Mouse (Mus musculus) B cell, adult 62 days (primary cell): Measurements from ENCODE around the gene Nop16. TPM values are rescaled to one million over a fixed set of nuclear protein-coding genes. Genes with fewer than 3 reads are reported as not detected.

Experiments
- total RNA-seq: library from RNA; stranded (reverse); gene quantifications from 4 replicates; pipeline ENCODE4 v1.2.4, GENCODE M21; 2023

The Nop16 gene
- total RNA-seq: 15.0 to 25.6 TPM (median 18.9 TPM) in 4 replicates

DNA sequence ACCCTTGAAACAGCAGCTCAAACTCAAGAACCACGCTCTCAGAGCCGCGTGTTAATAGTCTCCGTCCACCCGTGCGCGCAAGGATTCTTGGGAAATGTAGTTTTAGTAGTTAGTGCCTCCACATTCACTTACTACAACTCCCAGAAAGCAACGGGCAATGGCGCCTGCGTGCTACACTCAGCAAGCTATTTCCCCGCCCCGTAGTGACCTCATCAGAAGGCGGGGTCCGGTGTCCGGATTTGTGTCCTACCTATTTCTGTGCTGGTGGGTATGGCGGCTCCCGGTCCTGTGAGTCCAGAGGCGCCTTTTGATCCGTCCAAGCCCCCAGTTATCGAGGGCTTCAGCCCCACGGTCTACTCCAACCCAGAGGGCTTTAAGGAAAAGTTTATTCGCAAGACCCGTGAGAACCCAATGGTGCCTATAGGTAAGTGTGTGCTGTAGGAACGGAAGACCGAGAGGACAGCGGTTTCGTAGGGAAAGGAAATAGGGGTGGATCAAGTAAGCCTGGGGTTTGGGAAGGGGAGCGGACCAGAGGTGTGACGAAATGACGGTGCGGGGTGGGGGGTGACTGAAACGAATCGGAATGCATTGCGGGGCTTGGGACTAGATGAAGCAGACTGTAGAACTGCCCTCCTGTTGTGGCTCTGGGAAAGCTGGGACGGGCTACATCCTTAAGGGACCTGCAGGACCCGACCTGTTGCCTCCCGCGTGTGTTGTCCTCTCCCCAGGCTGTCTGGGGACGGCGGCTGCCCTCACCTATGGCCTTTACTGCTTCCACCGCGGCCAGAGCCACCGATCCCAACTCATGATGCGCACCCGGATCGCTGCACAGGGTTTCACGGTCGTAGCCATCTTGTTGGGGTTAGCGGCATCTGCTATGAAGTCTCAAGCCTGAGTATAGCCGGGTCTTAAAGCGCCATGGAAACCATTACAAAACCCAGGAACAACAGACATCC, at the start of gene Nop16, which contains the start of gene Higd2a:
TSS of gene Nop16 (minus strand) at position 95 of the 956 bp plus-strand sequence.
TSS of gene Higd2a (plus strand) at position 212 of the 956 bp plus-strand sequence.

DNA sequence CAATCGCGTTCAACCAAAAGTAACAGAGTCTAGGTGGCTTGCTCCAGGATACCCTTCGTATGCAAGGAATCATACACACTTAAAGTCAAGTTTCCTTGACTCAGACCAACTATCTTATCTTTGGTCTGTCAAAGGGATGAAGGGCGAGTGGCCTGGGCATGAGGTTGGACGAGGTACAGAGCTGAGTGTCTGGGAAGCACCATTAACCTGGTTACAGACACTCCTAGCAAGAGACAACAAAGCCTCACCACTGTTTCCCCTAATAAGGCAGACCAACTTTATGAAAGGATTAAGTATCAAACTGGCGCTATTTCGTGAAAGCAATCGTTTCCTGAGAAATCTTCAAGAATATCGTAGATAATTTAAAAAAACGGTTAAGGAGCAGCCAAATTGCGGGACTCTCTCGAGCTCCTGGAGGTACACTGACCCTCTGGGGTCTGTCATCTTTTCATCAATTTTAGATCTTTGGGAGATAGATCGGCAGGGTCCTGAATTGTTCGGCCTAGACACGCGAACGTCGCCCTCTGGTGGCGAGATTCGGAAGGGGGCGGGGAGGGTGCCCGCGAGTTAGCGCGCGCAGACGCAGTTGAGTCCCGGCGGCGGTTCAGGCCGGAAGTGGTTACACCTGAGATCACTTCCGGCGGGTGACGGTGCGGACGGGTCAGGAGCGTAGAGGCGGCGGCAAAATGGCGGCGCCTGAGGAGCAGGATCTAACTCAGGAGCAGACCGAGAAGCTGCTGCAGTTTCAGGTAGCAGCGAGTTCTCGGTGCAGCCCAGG, 31.5 kb upstream of the Nop16 start, which contains the start of gene Faf2:
TSS of gene Faf2 (plus strand) at position 630 of the 778 bp plus-strand sequence.

DNA sequence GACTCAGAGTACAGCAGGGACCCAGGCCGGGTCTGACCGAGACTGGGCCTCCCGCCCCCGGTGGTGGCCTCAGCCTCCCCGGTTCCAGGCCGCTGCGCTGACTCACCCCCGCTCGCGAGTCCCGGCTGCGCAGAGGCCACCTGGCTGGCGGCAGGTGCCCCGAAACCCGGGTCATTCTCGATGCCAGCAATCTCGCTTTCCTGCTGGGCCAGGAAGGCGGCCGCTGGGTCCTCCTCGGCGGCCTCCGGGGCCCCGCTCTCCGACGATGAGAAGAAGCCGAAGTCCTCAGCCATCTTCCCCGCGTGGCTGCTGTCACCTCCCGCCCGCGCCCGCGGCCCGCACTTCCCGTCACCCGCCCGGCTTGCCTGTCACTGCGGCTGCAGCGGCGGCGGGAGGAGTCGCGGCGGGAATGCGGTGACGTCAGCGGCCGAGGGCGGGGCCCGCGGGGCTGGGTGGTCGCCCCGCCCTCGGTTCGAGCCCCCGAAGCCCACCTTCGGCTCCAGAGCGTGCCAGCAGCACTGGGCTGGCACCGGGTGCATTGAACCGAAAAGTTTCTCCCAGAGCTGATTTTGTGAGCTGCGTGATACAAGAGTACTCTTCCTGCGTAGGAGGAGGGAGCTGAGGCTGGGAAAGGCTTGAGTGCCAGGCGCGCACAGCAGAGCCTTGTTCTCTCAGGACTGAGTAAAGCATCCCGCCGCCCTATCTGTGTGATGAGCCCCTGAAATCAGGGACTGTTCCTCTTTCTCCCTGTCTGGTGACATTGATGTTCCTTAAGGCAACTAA, 21.3 kb upstream of the Nop16 start, which contains the start of gene Cltb:
TSS of gene Cltb (minus strand) at position 373 of the 783 bp plus-strand sequence.

DNA sequence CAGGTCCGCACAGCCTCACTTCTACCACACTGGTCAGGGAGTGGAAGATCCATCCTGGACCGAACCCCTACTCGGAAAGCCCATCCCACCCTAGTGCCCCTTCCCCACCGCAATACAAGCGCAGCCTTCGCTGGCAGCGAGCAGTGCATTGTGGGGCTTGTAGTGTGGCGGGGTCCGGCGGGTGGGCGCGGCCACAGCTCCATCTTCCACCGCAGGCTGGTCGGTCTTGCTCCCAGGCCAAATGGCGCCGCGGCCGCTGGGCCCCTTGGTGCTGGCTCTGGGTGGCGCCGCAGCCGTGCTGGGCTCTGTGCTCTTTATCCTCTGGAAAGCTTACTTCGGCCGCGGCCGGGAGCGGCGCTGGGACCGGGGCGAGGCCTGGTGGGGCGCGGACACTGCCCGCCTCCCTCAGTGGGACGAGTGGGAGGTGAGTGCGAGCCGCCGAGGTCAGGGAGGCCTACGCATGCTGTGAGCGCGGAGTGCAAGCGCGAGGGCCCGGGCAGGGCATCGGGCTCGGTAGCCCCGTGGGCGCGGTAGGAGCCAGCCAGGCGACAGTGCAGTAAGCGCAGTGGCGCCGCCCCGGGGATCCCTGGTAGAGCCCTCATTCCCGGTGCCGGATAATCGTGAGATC, 14.9 kb downstream of the Nop16 start, which contains the start of gene Arl10:
TSS of gene Arl10 (plus strand) at position 162 of the 628 bp plus-strand sequence.

DNA sequence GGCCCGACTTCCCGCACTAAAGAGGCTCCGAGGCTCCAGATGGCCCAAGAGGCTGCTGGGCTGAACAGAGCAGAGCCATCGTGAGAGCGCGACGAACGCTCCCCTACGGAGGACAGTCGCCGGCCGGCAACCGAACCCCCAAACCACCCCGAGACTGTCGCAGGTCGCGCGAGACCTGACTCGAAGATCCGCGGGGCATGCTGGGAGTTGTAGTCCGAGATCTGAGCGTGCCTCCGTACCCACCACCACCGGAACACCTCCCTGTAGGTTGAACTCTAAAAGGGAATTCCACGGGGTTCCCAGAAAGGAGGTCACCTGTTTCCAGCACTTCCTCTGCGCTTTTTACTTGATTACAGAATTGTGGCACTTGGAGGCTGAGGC, 24.7 kb downstream of the Nop16 start, which contains the start of gene 4833439L19Rik:
TSS of gene 4833439L19Rik (minus strand) at position 235 of the 381 bp plus-strand sequence.

Other genes starting within 250 kb of the Nop16 start
- gene Cplx2, start 218.7 kb downstream of the Nop16 start, total RNA-seq: 4.4 to 7.1 TPM (median 6.5 TPM) in 4 replicates
- gene Thoc3, start 121.2 kb downstream of the Nop16 start, total RNA-seq: 19.9 to 31.8 TPM (median 22.3 TPM) in 4 replicates
- gene Simc1, start 86.3 kb downstream of the Nop16 start, total RNA-seq: 20.6 to 27.1 TPM (median 24.9 TPM) in 4 replicates
- 31.9 to 42.3 TPM (median 38.0 TPM) in 4 replicates for gene 4833439L19Rik, start 24.7 kb downstream of the Nop16 start, total RNA-seq
- 4.6 to 10.3 TPM (median 9.0 TPM) in 4 replicates for gene Arl10, start 15.1 kb downstream of the Nop16 start, total RNA-seq
- 53.9 to 59.8 TPM (median 56.6 TPM) in 4 replicates for gene Higd2a, start 117 bp upstream of the Nop16 start, total RNA-seq
- 20.9 to 25.5 TPM (median 21.3 TPM) in 4 replicates for gene Cltb, start 21.3 kb upstream of the Nop16 start, total RNA-seq
- 55.6 to 66.1 TPM (median 59.9 TPM) in 4 replicates for gene Faf2, start 31.7 kb upstream of the Nop16 start, total RNA-seq
- 256 to 280 TPM (median 267 TPM) in 4 replicates for gene Rnf44, start 103.8 kb upstream of the Nop16 start, total RNA-seq
- gene Cdhr2, start 111.4 kb upstream of the Nop16 start, total RNA-seq: not detected in 4 replicates
- not detected in 4 replicates for gene Gprin1, start 159.8 kb upstream of the Nop16 start, total RNA-seq
- not detected in 4 replicates for gene Sncb, start 176.5 kb upstream of the Nop16 start, total RNA-seq
- not detected in 4 replicates for gene Eif4e1b, start 193.9 kb upstream of the Nop16 start, total RNA-seq
- gene Tspan17, start 199.3 kb upstream of the Nop16 start, total RNA-seq: 3.1 to 12.3 TPM (median 7.9 TPM) in 4 replicates